Mouse (Mus musculus): ENCODE results near the gene Kcp. TPM values are rescaled to one million over a fixed set of nuclear protein-coding genes. Genes with fewer than 3 reads are reported as not detected.

Gene Kcp
- total RNA-seq, 1 experiment from 2014 or later: 3.1 TPM

Other genes starting within 250 kb of the Kcp start
- gene Hilpda, start 235.5 kb downstream of the Kcp start, total RNA-seq (2021): 4.3 and 7.4 TPM in 2 replicates
- 0.33 TPM in 1 of 2 replicates, not detected in the other for gene Fam71f2, start 228.4 kb downstream of the Kcp start, total RNA-seq (2021)
- not detected in 2 replicates for gene Fam71f1, start 188.8 kb downstream of the Kcp start, total RNA-seq (2021)
- gene Calu, start 159.9 kb downstream of the Kcp start, total RNA-seq (2021): 126 and 127 TPM in 2 replicates
- 0.12 TPM in 1 of 2 replicates, not detected in the other for gene Opn1sw, start 119.5 kb downstream of the Kcp start, total RNA-seq (2021)
- gene Ccdc136, start 111.6 kb downstream of the Kcp start, total RNA-seq (2021): 3.6 and 4.7 TPM in 2 replicates
- gene Flnc, start 74.7 kb downstream of the Kcp start, total RNA-seq (2021): 1.4 and 1.8 TPM in 2 replicates
- gene Atp6v1f, start 40.2 kb downstream of the Kcp start, total RNA-seq (2021): 195 TPM in 2 replicates
- not detected in 2 replicates for gene Atp6v1fnb, start 36.5 kb downstream of the Kcp start, total RNA-seq (2021)
- 2.6 and 4.6 TPM in 2 replicates for gene Irf5, start 18.7 kb upstream of the Kcp start, total RNA-seq (2021)
- 60.6 and 60.9 TPM in 2 replicates for gene Tnpo3, start 101.9 kb upstream of the Kcp start, total RNA-seq (2021)
- 1.2 and 1.3 TPM in 2 replicates for gene Tspan33, start 186.3 kb upstream of the Kcp start, total RNA-seq (2021)
- gene Smo, start 227.6 kb upstream of the Kcp start, total RNA-seq (2021): 42.9 and 51.2 TPM in 2 replicates